Mouse (Mus musculus) megakaryocyte, adult 5-6 weeks (primary cell): ENCODE results near the gene Grik4. TPM values are rescaled to one million over a fixed set of nuclear protein-coding genes. Genes with fewer than 3 reads are reported as not detected.

Experiments
- total RNA-seq, 2 experiments: library from RNA; stranded (forward) in 1 of 2; stranded (reverse) in 1 of 2; fragments of 153-499, 151-499 nt in 1 of 2; fragments of 221-1000, 200-1000 nt in 1 of 2; gene quantifications; 2 replicates each; pipeline versions ENCODE4 v1.2.3 to v1.2.4; 2015 to 2017

The Grik4 gene
- total RNA-seq, 2 experiments from 2014 or later, result not detected

Other genes with a start within 250 kb of the Grik4 start
- 0.78 and 1.9 TPM in 2 replicates for gene Arhgef12, start 162.7 kb upstream of the Grik4 start, total RNA-seq (2015)
- gene Arhgef12, start 162.7 kb upstream of the Grik4 start, total RNA-seq (2017), result 1.1 and 5.7 TPM in 2 replicates
- gene Tmem136, start 172.1 kb upstream of the Grik4 start, total RNA-seq (2015), result not detected in 2 replicates
- gene Tmem136, start 172.1 kb upstream of the Grik4 start, total RNA-seq (2017), result not detected in 2 replicates